Mouse (Mus musculus): ENCODE data around the gene Lrg1. TPM values are rescaled to one million over a fixed set of nuclear protein-coding genes. Genes with fewer than 3 reads are reported as not detected.

Gene Lrg1
- polyA plus RNA-seq, 1 experiment from 2014 or later = 0.25 TPM

DNA sequence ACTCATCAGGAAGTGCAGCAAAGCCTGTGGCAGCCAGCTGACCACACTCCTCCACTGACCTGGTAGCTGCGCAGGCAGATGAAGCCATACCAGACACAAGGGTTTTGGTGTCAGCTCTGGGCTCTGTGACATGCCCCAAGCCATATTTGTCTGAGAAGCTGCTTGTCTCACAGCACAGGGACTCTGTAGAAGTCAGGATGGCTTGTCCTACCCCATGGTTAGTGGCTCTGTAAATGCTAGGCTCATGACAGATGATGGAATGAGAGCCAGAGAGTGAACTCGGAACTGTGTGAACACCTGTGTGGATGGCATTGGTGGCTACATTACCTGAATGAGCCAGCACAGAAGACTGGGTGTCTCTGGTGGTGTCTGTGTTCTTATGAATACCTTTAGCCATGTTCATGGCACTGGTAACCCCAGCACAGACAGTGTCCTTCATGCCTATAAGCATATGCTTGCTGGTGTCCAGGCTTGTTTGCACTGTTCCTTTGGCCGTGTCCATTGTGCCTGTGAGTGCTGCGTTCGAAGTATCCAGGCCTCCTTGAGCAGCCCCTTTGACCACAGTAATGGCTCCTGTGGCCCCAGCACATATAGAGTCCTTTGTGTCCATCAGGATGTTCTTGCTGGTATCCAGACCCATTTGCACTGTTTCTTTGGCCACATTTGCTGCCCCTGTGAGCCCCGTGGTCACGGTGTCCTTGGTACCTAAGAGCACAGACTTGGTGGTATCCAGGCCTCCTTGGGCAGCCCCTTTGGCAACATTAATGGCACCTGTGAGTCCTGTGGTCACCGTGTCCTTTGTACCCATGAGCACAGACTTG is 18.1 kb downstream of the Lrg1 start:
- no peak overlapping the region for H3K9ac ChIP-seq
- H3K36me3 ChIP-seq = peaks cover 54% of the 10 kb centered on the region
- H3K4me1 ChIP-seq = no peaks in the 10 kb centered on the region
- H3K4me3 ChIP-seq = no peak overlapping the region
- no peak for ATAC-seq (ENCODE audit: low FRiP score)
- H3K4me2 ChIP-seq (replicated peaks) = no peak overlapping the region
- 95% methylated on average over 8 of the region's 8 CpGs for WGBS
- no peak overlapping the region for H3K27ac ChIP-seq
- H3K27me3 ChIP-seq = no peaks in the 10 kb centered on the region
- H3K9me3 ChIP-seq (replicated peaks) = no peaks in the 10 kb centered on the region

DNA sequence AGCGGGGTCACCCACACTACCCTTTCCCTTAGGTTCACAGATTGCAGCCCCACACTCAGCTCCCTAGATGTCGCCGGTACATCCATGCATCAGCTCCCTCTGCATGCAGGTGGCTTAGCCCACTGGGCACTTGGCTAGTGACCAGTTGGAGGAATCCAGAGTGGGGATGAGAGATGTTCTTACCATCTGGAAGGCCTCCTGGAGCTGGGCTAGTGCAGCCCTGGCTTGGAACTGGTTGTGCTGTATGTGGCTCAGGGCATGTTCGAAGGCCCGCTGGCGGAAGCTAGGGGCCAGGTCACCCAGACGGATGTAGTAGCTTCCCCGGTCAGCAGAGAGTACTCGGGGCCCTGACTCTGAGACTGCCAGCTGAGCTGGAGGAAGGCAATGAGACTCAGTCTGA is 18.9 kb downstream of the Lrg1 start:
- no peak overlapping the region for H3K4me3 ChIP-seq
- 93% methylated on average over 9 of the region's 9 CpGs for WGBS
- H3K4me1 ChIP-seq = no peaks in the 10 kb centered on the region
- no peaks in the 10 kb centered on the region for H3K27me3 ChIP-seq
- H3K9me3 ChIP-seq (replicated peaks) = no peaks in the 10 kb centered on the region
- no peak overlapping the region for H3K27ac ChIP-seq
- ATAC-seq (ENCODE audit: low FRiP score) = no peak
- no peak overlapping the region for H3K4me2 ChIP-seq (replicated peaks)
- H3K36me3 ChIP-seq = peaks cover 62% of the 10 kb centered on the region
- H3K9ac ChIP-seq = no peak overlapping the region

DNA sequence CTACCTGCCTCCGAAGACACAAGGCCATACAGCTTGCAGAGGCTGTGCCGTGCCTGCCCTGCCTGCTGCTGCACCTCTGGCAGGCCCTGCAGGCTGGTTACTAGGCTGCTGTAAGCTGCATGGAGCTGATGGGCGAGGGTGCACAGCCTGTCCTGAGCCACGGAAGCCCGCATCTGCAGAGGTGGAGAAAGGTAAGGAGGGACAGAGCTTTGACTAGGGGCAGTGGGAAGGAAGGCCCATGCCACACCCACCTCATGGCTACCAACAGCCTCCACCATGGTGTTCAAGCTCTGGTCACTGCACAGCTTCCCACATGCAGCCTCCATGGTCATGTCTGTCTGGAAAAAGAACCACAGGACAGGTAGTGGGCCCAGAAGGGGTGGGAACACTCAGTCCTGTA is 19.6 kb downstream of the Lrg1 start:
- H3K27ac ChIP-seq = 0 out of 2 replicates have a peak overlapping the region, but pooled peaks have one; percentile 0
- H3K4me2 ChIP-seq (replicated peaks) = no peak overlapping the region
- no peak for ATAC-seq (ENCODE audit: low FRiP score)
- no peaks in the 10 kb centered on the region for H3K9me3 ChIP-seq (replicated peaks)
- H3K4me3 ChIP-seq = no peak overlapping the region
- H3K9ac ChIP-seq = no peak overlapping the region
- H3K4me1 ChIP-seq = no peaks in the 10 kb centered on the region
- H3K27me3 ChIP-seq = no peaks in the 10 kb centered on the region
- 87% methylated on average over 5 of the region's 5 CpGs for WGBS
- H3K36me3 ChIP-seq = peaks cover 70% of the 10 kb centered on the region

DNA sequence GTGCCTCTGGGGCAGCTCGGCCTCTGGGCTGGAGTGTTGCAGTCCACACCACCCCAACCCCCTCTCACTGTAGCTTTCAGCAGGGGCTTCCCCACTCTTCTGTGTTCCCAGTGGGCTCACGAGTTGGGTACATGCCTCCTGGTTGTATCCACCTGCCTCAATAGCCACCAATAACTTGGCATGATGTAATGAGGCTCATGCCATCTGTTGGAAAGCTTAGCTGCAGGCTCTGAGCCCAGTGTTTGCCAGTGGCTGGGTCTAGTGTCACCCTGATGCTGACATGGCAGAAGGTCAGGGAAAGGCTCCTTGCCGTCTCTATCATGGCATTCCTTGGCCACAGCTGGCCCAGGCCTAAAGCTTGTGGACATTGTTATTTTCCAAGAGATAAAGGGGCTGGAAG is 21.0 kb downstream of the Lrg1 start:
- WGBS = 91% methylated on average over 3 of the region's 3 CpGs
- Histone ChIP-seq H3K4me1 (no peaks in the 10 kb centered on the region), H3K27me3 (no peaks in the 10 kb centered on the region), H3K27ac (no peak overlapping the region), H3K4me3 (no peak overlapping the region), H3K9ac (no peak overlapping the region), H3K36me3 (peaks cover 83% of the 10 kb centered on the region), H3K9me3 (replicated peaks) (no peaks in the 10 kb centered on the region), H3K4me2 (replicated peaks) (no peak overlapping the region)
- ATAC-seq (ENCODE audit: low FRiP score) = no peak

DNA sequence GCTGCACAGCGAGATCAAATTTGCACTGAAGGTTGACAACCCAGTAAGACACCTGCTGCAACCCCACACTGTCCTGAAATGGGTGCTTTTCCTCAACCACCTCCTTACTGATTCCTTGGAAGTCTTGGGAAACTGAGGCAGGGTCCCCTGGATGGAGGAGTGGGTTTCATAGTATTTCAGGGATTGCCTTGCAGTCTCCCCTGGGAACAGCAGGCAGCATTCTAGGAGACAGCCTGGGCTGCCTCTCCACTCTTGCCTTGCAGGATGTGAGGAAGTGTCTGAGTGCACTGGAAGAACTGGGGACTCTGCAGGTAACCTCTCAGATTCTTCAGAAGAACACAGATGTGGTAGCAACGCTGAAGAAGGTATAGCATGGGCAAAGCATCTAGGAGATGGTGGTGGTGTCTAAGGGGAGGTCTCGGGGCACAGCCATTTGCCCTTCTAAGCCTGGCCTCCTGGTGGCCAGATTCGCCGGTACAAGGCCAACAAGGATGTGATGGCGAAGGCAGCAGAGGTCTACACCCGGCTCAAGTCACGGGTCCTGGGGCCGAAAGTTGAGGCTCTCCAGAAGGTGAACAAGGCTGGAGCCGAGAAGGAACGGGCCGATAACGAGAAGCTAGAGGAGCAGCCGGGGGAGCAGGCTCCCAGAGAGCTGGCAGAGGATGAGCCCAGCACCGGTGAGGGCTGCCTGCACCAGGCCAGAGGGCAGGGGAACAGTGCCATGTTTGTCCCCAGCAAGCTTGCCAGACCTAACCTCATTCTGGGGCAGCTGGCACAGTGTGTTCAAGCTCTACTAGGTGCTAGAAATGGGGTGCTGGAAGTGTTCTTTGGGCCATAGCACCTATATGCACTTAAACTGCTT is 22.9 kb downstream of the Lrg1 start:
- Histone ChIP-seq H3K27ac (no peak overlapping the region), H3K36me3 (peaks cover 93% of the 10 kb centered on the region), H3K4me3 (no peak overlapping the region), H3K9me3 (replicated peaks) (no peaks in the 10 kb centered on the region), H3K4me1 (no peaks in the 10 kb centered on the region), H3K4me2 (replicated peaks) (no peak overlapping the region), H3K27me3 (no peaks in the 10 kb centered on the region), H3K9ac (no peak overlapping the region)
- no peak for ATAC-seq (ENCODE audit: low FRiP score)
- WGBS = 94% methylated on average over 15 of the region's 15 CpGs

DNA sequence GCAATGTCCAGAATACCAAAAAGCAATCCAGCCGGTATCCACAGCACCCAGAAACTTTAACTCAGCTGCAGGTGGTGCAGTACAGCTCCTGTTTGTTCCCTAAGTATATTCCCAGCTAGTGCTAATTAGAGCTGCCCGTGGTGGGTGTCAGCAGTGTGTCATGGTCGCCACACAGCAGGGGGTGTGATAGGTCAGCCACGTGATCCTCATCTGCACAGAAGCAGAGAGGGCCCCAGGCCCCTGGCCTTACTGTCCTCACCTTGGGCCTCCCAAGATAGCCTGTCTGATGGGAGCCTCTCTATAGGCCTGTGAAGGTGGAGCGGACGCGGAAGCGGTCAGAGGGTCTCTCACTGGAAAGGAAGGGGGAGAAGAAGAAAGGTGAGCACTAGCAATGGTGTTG is 23.6 kb downstream of the Lrg1 start:
- Histone ChIP-seq H3K9ac (no peak overlapping the region), H3K9me3 (replicated peaks) (no peaks in the 10 kb centered on the region), H3K4me3 (no peak overlapping the region), H3K4me2 (replicated peaks) (no peak overlapping the region), H3K4me1 (no peaks in the 10 kb centered on the region), H3K27ac (no peak overlapping the region), H3K36me3 (peaks cover 92% of the 10 kb centered on the region), H3K27me3 (no peaks in the 10 kb centered on the region)
- ATAC-seq (ENCODE audit: low FRiP score) = no peak
- 89% methylated on average over 8 of the region's 8 CpGs for WGBS

DNA sequence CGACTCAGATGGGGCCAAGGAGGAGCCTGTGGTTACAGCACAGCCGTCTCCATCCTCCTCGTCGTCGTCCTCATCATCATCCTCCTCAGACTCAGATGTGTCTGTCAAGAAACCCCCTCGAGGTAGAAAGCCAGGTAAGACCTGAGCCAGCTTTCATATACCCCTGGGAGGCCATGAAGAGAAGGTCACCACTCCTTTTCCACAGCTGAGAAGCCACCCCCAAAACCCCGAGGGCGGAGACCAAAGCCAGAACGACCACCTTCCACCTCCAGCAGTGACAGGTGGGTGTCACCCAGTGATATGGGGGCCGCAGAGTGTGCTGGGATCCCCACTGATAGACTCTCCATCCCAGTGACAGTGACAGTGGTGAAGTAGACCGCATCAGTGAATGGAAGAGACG is 24.9 kb downstream of the Lrg1 start:
- no peak overlapping the region for H3K9ac ChIP-seq
- H3K4me3 ChIP-seq = no peak overlapping the region
- H3K4me1 ChIP-seq = no peaks in the 10 kb centered on the region
- no peak overlapping the region for H3K4me2 ChIP-seq (replicated peaks)
- H3K27me3 ChIP-seq = no peaks in the 10 kb centered on the region
- H3K9me3 ChIP-seq (replicated peaks) = no peaks in the 10 kb centered on the region
- WGBS = 91% methylated on average over 12 of the region's 12 CpGs
- no peak overlapping the region for H3K27ac ChIP-seq
- H3K36me3 ChIP-seq = peaks cover 82% of the 10 kb centered on the region
- no peak for ATAC-seq (ENCODE audit: low FRiP score)

DNA sequence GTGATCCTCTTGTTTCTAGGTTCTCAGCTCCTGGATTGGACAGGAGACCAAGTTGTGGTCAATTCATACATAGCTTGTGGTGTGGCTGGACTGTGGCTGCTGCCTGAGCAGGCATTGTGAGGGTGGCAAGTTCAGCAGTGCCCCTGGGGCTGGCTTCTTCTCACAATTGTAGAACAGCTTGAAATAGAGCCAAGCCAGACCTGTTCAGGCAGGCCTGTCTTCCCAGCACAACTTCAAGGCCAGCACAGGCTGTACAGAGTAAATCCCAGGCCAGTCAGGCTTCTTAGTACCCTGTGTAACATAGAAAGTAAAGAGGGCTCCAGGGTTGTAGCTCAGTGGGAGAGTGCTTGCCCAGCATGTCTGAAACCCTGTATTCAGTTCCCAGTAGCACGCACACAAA is 29.0 kb downstream of the Lrg1 start:
- Histone ChIP-seq H3K4me2 (replicated peaks) (no peak overlapping the region), H3K4me3 (no peak overlapping the region), H3K27me3 (no peaks in the 10 kb centered on the region), H3K9ac (no peak overlapping the region), H3K9me3 (replicated peaks) (no peaks in the 10 kb centered on the region), H3K27ac (no peak overlapping the region), H3K4me1 (no peaks in the 10 kb centered on the region), H3K36me3 (peaks cover 61% of the 10 kb centered on the region)
- ATAC-seq (ENCODE audit: low FRiP score) = no peak
- 95% methylated on average over 1 of the region's 1 CpGs for WGBS

DNA sequence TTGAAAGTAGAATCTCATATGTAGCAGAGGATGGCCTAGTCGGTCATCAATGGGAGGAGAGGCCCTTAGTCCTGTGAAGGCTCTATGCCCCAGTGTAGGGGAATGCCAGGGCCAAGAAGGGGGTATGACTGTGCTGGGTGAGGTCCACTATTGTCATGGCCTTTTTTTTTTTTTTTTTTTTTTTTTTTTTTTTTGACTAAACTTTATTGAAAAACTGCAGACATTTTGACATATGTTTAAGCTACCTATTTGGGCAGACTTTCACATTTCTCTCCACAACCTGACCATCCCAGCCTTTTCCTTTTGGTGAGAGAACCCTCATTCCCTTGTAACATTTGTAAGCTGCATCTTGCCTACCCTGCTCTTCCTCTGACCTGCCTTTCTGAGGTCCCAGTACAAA is 29.5 kb downstream of the Lrg1 start:
- no peaks in the 10 kb centered on the region for H3K27me3 ChIP-seq
- WGBS = 91% methylated on average over 1 of the region's 1 CpGs
- peaks cover 56% of the 10 kb centered on the region for H3K36me3 ChIP-seq
- no peaks in the 10 kb centered on the region for H3K9me3 ChIP-seq (replicated peaks)
- H3K4me2 ChIP-seq (replicated peaks) = no peak overlapping the region
- no peak overlapping the region for H3K4me3 ChIP-seq
- H3K4me1 ChIP-seq = no peaks in the 10 kb centered on the region
- ATAC-seq (ENCODE audit: low FRiP score) = no peak
- no peak overlapping the region for H3K27ac ChIP-seq
- no peak overlapping the region for H3K9ac ChIP-seq

DNA sequence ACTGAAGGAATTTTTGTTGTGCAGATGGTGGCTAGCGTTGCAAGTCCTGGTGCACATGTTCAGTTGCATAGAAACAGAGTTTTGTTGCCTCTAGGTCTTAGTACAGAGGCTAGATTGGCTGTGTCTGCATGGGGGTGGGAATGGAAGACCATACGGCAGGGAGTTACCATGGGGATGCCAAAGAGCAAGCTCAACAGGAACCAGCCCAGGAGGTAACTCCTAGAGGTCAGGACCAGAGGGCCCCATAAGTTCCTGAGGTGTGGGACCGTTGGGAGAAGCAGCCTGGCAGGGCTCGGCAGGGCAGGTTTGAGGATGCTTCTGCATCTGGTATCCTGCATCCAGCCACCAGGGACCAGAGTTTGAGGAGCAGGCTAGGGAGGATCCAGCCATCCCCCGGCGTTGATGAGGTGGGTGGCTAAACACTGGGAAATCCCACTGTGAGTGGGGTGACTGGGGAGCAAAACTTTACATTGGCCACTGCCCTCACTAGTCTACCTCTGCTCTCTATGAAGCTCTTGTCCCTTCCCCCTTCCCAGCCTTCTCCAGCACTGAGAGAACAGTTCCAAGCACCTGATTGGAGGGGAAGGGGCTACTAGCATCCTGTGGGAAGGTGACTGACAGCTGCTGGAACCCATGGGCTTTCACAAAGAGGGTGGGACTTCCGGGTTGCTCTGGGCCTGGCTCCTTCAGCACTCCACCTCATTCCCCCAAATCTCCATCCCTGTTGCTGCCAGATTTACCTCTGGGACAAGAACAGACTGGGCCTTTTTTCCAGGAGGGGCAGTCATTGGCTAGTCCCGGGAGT is 40.8 kb downstream of the Lrg1 start:
- peak overlapping the region; percentile 99 for H3K4me2 ChIP-seq (replicated peaks)
- WGBS = 8% methylated on average over 8 of the region's 8 CpGs
- peak overlapping the region; percentile 73 for H3K27ac ChIP-seq
- peak; percentile 49 for ATAC-seq (ENCODE audit: low FRiP score)
- H3K27me3 ChIP-seq = no peaks in the 10 kb centered on the region
- H3K4me1 ChIP-seq = peaks cover 27% of the 10 kb centered on the region
- H3K9ac ChIP-seq = peak overlapping the region; percentile 85
- peaks cover 22% of the 10 kb centered on the region for H3K36me3 ChIP-seq
- peak overlapping the region; percentile 84 for H3K4me3 ChIP-seq
- no peaks in the 10 kb centered on the region for H3K9me3 ChIP-seq (replicated peaks)

DNA sequence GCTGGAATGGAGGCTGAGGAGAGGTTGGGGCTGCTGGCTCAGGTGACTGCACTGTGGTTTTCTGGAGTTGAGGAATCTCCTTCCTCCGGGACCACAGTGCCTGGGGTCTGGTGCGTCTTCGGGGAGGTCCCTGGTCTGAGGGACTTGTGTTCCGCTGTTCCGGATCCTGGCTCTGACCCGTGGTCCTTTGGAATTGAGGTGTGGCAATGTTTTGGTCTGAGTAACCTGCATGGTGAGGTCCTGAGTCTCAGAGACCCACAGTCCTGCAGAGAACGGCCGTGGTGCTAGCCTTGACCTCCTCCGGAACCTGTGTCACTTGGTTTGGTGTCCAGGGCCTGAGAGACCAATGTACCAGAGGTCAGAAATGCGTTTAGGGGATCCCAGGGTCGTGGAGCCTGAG is 41.9 kb downstream of the Lrg1 start:
- H3K4me3 ChIP-seq = peak overlapping the region; percentile 84
- H3K9me3 ChIP-seq (replicated peaks) = no peaks in the 10 kb centered on the region
- peak overlapping the region; percentile 99 for H3K4me2 ChIP-seq (replicated peaks)
- no peak for ATAC-seq (ENCODE audit: low FRiP score)
- peak overlapping the region; percentile 85 for H3K9ac ChIP-seq
- peaks cover 18% of the 10 kb centered on the region for H3K36me3 ChIP-seq
- H3K27ac ChIP-seq = peak overlapping the region; percentile 78
- peaks cover 34% of the 10 kb centered on the region for H3K4me1 ChIP-seq
- no peaks in the 10 kb centered on the region for H3K27me3 ChIP-seq
- 2% methylated on average over 11 of the region's 11 CpGs for whole genome bisulfite sequencing
